Comparison of ENCODE assay signal across 15 mouse cellular contexts in the genomic region with DNA sequence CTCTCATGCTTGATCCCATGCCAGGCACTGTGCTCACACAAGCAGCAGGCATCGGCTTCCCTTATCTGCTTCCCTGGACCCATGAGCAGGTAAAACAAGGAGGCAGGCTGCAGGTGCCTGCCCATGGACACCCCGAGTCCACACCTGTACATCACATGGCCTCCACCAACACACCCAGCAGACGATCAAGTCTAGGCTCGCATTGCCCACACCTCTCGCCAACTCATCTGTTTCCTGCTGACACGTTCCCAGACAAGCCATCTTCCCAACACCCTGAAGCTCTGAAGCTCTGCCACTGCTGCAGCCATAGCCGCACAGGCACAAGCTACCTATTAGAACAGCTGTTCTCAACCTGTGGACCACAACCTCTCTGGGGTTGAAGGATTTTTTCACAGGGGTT. TPM values are rescaled to one million over a fixed set of nuclear protein-coding genes. Genes with fewer than 3 reads are reported as not detected.
DNase-seq lines count a peak whose midpoint lies in the region; ATAC-seq and TF ChIP-seq lines count a peak whose summit lies in the region.
"Had no signal": no experiment of that assay in that cellular context is flagged by ENCODE, and none has a peak within 500 bp of the region (broad histone marks: within the 10 kb centered on the region; RNA-seq: fewer than 3 reads in every experiment).

No protein-coding gene starts in this region.

- no peaks in the 10 kb centered on the region for H3K9me3 ChIP-seq in heart, embryonic 10.5 days
- no peaks in the 10 kb centered on the region for H3K9me3 ChIP-seq in stomach, postnatal 0 days (ENCODE audit: control insufficient read depth, low read length)
- H3K9me3 ChIP-seq: hindbrain, embryonic 15.5 days had no signal

- WGBS in heart, embryonic 10.5 days, result 82% methylated on average over 7 of the region's 7 CpGs
- 54% methylated on average over 7 of the region's 7 CpGs for WGBS in stomach, postnatal 0 days

- H3K27me3 ChIP-seq in heart, embryonic 10.5 days (ENCODE audit: insufficient read depth, poor library complexity, severe bottlenecking), result no peaks in the 10 kb centered on the region
- H3K27me3 ChIP-seq in stomach, postnatal 0 days (ENCODE audit: control insufficient read depth, insufficient read depth, low read length), result no peaks in the 10 kb centered on the region
- H3K27me3 ChIP-seq: hindbrain, embryonic 15.5 days had no signal

- TF ChIP-seq EP300 in stomach, postnatal 0 days (optimal IDR thresholded peaks at IDR 0.05), result no peak

- no peak overlapping the region; the same call in 1 of the 2 replicates for H3K9ac ChIP-seq in stomach, postnatal 0 days (ENCODE audit: low read length)
- H3K9ac ChIP-seq: hindbrain, embryonic 15.5 days had no signal

- no peak overlapping the region for H3K27ac ChIP-seq in heart, embryonic 10.5 days
- no peak overlapping the region for H3K27ac ChIP-seq in left cerebral cortex, adult 2 months
- H3K27ac ChIP-seq in stomach, postnatal 0 days (replicated peaks), result 0 out of 2 replicates have a peak overlapping the region, but pooled peaks have one; percentile 18
- H3K27ac ChIP-seq: hindbrain, embryonic 15.5 days had no signal

- H3K36me3 ChIP-seq in heart, embryonic 10.5 days, result peaks cover 40% of the 10 kb centered on the region
- H3K36me3 ChIP-seq in stomach, postnatal 0 days (ENCODE audit: control insufficient read depth, insufficient read depth, low read length), result peaks cover 16% of the 10 kb centered on the region

- DNase-seq in heart, embryonic 10.5 days (ENCODE audit: low spot score), result no peak
- no peak for DNase-seq in heart, postnatal 14 days
- DNase-seq in left cerebral cortex, adult 2 months (ENCODE audit: extremely low spot score in 1 of 2, low spot score in 2 of 2), result no peak
- DNase-seq in left cerebral cortex, postnatal 4 days, result no peak
- peak; percentile 25 to 48 for DNase-seq in urinary bladder, postnatal 36 days (ENCODE audit: low spot score in 2 of 2)
- no peak for DNase-seq in urinary bladder, postnatal 4 days (ENCODE audit: low spot score in 2 of 2)
- DNase-seq in stomach, postnatal 0 days (ENCODE audit: low spot score), result no peak
- no peak for DNase-seq in left cerebral cortex, postnatal 10 days (ENCODE audit: extremely low spot score in 1 of 2, low spot score in 2 of 2)
- DNase-seq: cerebellum, adult 11-12 months; kidney, postnatal 36 days; lung, adult 2 months had no signal

- H3K4me3 ChIP-seq in heart, embryonic 10.5 days, result 0 out of 2 replicates have a peak overlapping the region, but pooled peaks have one; percentile 5
- peak overlapping the region; percentile 16; the same call in 1 of the 2 replicates for H3K4me3 ChIP-seq in left cerebral cortex, adult 2 months
- no peak overlapping the region for H3K4me3 ChIP-seq in stomach, postnatal 0 days (ENCODE audit: low read depth, low read length)

- intact Hi-C loops in heart, postnatal 14 days (cut with DNase I), result no loop called here
- intact Hi-C loops in left cerebral cortex, adult 2 months (cut with DNase I), result no loop called here
- intact Hi-C loops in left cerebral cortex, postnatal 4 days (cut with DNase I), result no loop called here
- intact Hi-C loops in left cerebral cortex, postnatal 10 days (cut with DNase I), result no loop called here

- H3K4me1 ChIP-seq in heart, embryonic 10.5 days, result peaks cover 47% of the 10 kb centered on the region
- peaks cover 8% of the 10 kb centered on the region for H3K4me1 ChIP-seq in stomach, postnatal 0 days (replicated peaks; ENCODE audit: control insufficient read depth, insufficient read depth)

- H3K4me2 ChIP-seq in stomach, postnatal 0 days (replicated peaks; ENCODE audit: low read depth), result no peak overlapping the region

- no peak for ATAC-seq in stomach, postnatal 0 days (ENCODE audit: low FRiP score, low TSS enrichment)

- TF ChIP-seq CTCF in left cerebral cortex, adult 2 months (IDR thresholded peaks at IDR 0.05), result no peak
- no peak for TF ChIP-seq CTCF in stomach, postnatal 0 days (IDR thresholded peaks at IDR 0.05; ENCODE audit: low read depth)

RNA-seq across cellular contexts. Expression of a gene that starts 2.5 kb away (rescaled TPM):
- 84.4 and 113 TPM in 2 replicates for polyA plus RNA-seq in heart, embryonic 10.5 days (2016; fragmentation: Nextera tagmentation; extraction: Ambion mirVana)
- 10 to 100 TPM; 25.9 to 26.7 TPM for total RNA-seq in heart, postnatal 14 days (2021)
- 10 to 100 TPM; 93.3 to 97.5 TPM for total RNA-seq in left cerebral cortex, adult 2 months (2021)
- total RNA-seq in left cerebral cortex, postnatal 4 days (2021), result 10 to 100 TPM; 85.0 to 95.3 TPM
- polyA plus RNA-seq in stomach, postnatal 0 days (2015; fragmentation: Nextera tagmentation; extraction: Ambion mirVana), result 60.0 and 68.6 TPM in 2 replicates
- total RNA-seq in left cerebral cortex, postnatal 10 days (2021), result 10 to 100 TPM; 90.7 to 95.8 TPM

RNA-seq across cellular contexts. Expression of a gene that starts 9.4 kb away (rescaled TPM):
- polyA plus RNA-seq in heart, embryonic 10.5 days (2016; fragmentation: Nextera tagmentation; extraction: Ambion mirVana), result 0.11 and 0.16 TPM in 2 replicates
- total RNA-seq in heart, postnatal 14 days (2021), result not detected
- 1 to 10 TPM; 4.5 to 4.8 TPM for total RNA-seq in left cerebral cortex, adult 2 months (2021)
- total RNA-seq in left cerebral cortex, postnatal 4 days (2021), result 1 to 10 TPM; 1.3 to 1.7 TPM
- 13.5 and 14.9 TPM in 2 replicates for polyA plus RNA-seq in stomach, postnatal 0 days (2015; fragmentation: Nextera tagmentation; extraction: Ambion mirVana)
- total RNA-seq in left cerebral cortex, postnatal 10 days (2021), result 1 to 10 TPM; 1.9 to 3.0 TPM
- total RNA-seq: adrenal gland, postnatal 4 days had no signal
- polyA plus RNA-seq: spleen, adult 2 months had no signal

RNA-seq across cellular contexts. Expression of a gene that starts 12.8 kb away (rescaled TPM):
- 7.9 and 8.0 TPM in 2 replicates for polyA plus RNA-seq in heart, embryonic 10.5 days (2016; fragmentation: Nextera tagmentation; extraction: Ambion mirVana)
- 1 to 10 TPM; 2.8 to 3.4 TPM for total RNA-seq in heart, postnatal 14 days (2021)
- total RNA-seq in left cerebral cortex, adult 2 months (2021), result 1 to 10 TPM; 2.5 to 2.6 TPM
- total RNA-seq in left cerebral cortex, postnatal 4 days (2021), result 1 to 10 TPM; 2.5 to 3.2 TPM
- 14.1 and 17.6 TPM in 2 replicates for polyA plus RNA-seq in stomach, postnatal 0 days (2015; fragmentation: Nextera tagmentation; extraction: Ambion mirVana)
- total RNA-seq in left cerebral cortex, postnatal 10 days (2021), result 1 to 10 TPM; 1.7 to 2.6 TPM

RNA-seq across cellular contexts. Expression of a gene that starts 17.9 kb away (rescaled TPM):
- 39.8 and 42.5 TPM in 2 replicates for polyA plus RNA-seq in heart, embryonic 10.5 days (2016; fragmentation: Nextera tagmentation; extraction: Ambion mirVana)
- 10 to 100 TPM; 45.3 to 46.8 TPM for total RNA-seq in heart, postnatal 14 days (2021)
- total RNA-seq in left cerebral cortex, adult 2 months (2021), result 10 to 100 TPM; 45.1 to 51.6 TPM
- total RNA-seq in left cerebral cortex, postnatal 4 days (2021), result 10 to 100 TPM; 44.8 to 51.8 TPM
- polyA plus RNA-seq in stomach, postnatal 0 days (2015; fragmentation: Nextera tagmentation; extraction: Ambion mirVana), result 16.5 and 20.6 TPM in 2 replicates
- total RNA-seq in left cerebral cortex, postnatal 10 days (2021), result 10 to 100 TPM; 40.1 to 43.7 TPM

RNA-seq across cellular contexts. Expression of a gene that starts 26.5 kb away (rescaled TPM):
- polyA plus RNA-seq in heart, embryonic 10.5 days (2016; fragmentation: Nextera tagmentation; extraction: Ambion mirVana), result not detected in 2 replicates
- under 1 TPM in 1 of 2 experiments, not detected in 1; 0.51 TPM for total RNA-seq in heart, postnatal 14 days (2021)
- total RNA-seq in left cerebral cortex, adult 2 months (2021), result under 1 TPM; 0.58 to 0.75 TPM
- total RNA-seq in left cerebral cortex, postnatal 4 days (2021), result under 1 TPM in 1 of 2 experiments, not detected in 1; 0.52 TPM
- polyA plus RNA-seq in stomach, postnatal 0 days (2015; fragmentation: Nextera tagmentation; extraction: Ambion mirVana), result 0.04 and 0.15 TPM in 2 replicates
- under 1 TPM; 0.32 to 0.54 TPM for total RNA-seq in left cerebral cortex, postnatal 10 days (2021)
- polyA plus RNA-seq: embryonic facial prominence, embryonic 11.5 days had no signal

Comparison
In these comparisons a context has a peak if more than half of its experiments do, and no peak if none do; other contexts are left out.
1. DNase-seq: peak in urinary bladder, postnatal 36 days (2 of 2); none in heart, embryonic 10.5 days (single experiment), heart, postnatal 14 days (0 of 2), left cerebral cortex, adult 2 months (0 of 2), left cerebral cortex, postnatal 4 days (single experiment), urinary bladder, postnatal 4 days (0 of 2), stomach, postnatal 0 days (single experiment) and left cerebral cortex, postnatal 10 days (0 of 2).